Mouse (Mus musculus): ENCODE data around the gene Scamp3. TPM values are rescaled to one million over a fixed set of nuclear protein-coding genes. Genes with fewer than 3 reads are reported as not detected.

Gene Scamp3
- polyA plus RNA-seq, 2 experiments: 35.3 to 41.0 TPM

DNA sequence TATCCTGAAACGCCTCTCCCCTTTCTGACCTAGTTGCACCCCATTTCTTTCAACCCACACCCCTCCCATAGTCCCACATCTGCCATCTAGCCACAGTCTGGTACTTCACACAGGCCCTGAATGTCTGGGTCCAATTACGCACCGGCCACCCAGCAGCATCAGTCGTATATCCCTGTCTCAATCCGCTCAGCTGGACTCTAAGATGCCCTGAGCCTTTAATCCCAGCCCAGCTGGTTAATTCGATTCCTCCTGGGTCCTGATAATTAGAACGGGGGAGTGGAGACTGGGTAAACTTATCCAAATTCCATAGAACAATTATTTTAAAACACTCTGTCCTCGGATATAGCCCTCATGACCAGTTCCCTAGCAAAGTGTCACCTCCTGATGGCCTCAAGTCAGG, 31.7 kb upstream of the Scamp3 start:
- no peaks in the 10 kb centered on the region; the same call in 1 of the 2 replicates for H3K27me3 ChIP-seq (ENCODE audit: control insufficient read depth, insufficient read depth, low read length)
- H3K4me3 ChIP-seq (ENCODE audit: insufficient read depth in 1 of 2, low read depth in 2 of 2, low read length in 2 of 2): no peak overlapping the region
- TF ChIP-seq CTCF (IDR thresholded peaks at IDR 0.05; ENCODE audit: low read depth): no peak
- no peak for TF ChIP-seq EP300 (IDR thresholded peaks at IDR 0.05; ENCODE audit: low read depth)
- peaks cover 14 to 15% of the 10 kb centered on the region in 2 experiments for H3K4me1 ChIP-seq (replicated peaks; ENCODE audit: control insufficient read depth in 2 of 2, insufficient read depth in 2 of 2, low read length in 1 of 2)
- no peak overlapping the region for H3K4me2 ChIP-seq (ENCODE audit: low read depth)
- no peaks in the 10 kb centered on the region for H3K9me3 ChIP-seq (ENCODE audit: control insufficient read depth, low read length)
- no peak overlapping the region; the same call in 1 of the 2 replicates for H3K27ac ChIP-seq
- no peak for ATAC-seq (ENCODE audit: insufficient read depth)
- peaks cover 60% of the 10 kb centered on the region for H3K36me3 ChIP-seq (replicated peaks; ENCODE audit: control insufficient read depth, insufficient read depth, low read depth)
- DNase-seq (ENCODE audit: low read depth in 3 of 3, low spot score in 3 of 3): no peak
- peak overlapping the region; percentile 13; the same call in 1 of the 2 replicates for H3K9ac ChIP-seq (replicated peaks)
- 78% methylated on average over 8 of the region's 8 CpGs for WGBS (ENCODE audit: insufficient replicate concordance)

- ATAC-seq (ENCODE audit: insufficient read depth): peak; percentile 87
- Histone ChIP-seq H3K4me2 (ENCODE audit: low read depth) (peak overlapping the region; percentile 73), H3K9ac (replicated peaks) (peak overlapping the region; percentile 56), H3K27ac (peak overlapping the region; percentile 67), H3K27me3 (ENCODE audit: control insufficient read depth, insufficient read depth, low read length) (no peaks in the 10 kb centered on the region; the same call in 1 of the 2 replicates), H3K36me3 (replicated peaks; ENCODE audit: control insufficient read depth, insufficient read depth, low read depth) (peaks cover 44% of the 10 kb centered on the region), H3K9me3 (ENCODE audit: control insufficient read depth, low read length) (no peaks in the 10 kb centered on the region), H3K4me3 (ENCODE audit: insufficient read depth in 1 of 2, low read depth in 2 of 2, low read length in 2 of 2) (peak overlapping the region; percentile 4 to 30; a peak in 3 of 4 replicates), H3K4me1 (replicated peaks; ENCODE audit: control insufficient read depth in 2 of 2, insufficient read depth in 2 of 2, low read length in 1 of 2) (peaks cover 19 to 22% of the 10 kb centered on the region in 2 experiments)
- TF ChIP-seq CTCF (IDR thresholded peaks at IDR 0.05; ENCODE audit: low read depth): peak; percentile 48
- no peak for TF ChIP-seq EP300 (IDR thresholded peaks at IDR 0.05; ENCODE audit: low read depth)
- peak in 2 of 3 experiments; percentile 62 to 73 for DNase-seq (ENCODE audit: low read depth in 3 of 3, low spot score in 3 of 3)
- WGBS (ENCODE audit: insufficient replicate concordance): 14% methylated on average over 26 of the region's 26 CpGs
Observed at GRCm38 (mm10) chr3:89147101-89147978, 29.9 kb upstream of the Scamp3 start.

DNA sequence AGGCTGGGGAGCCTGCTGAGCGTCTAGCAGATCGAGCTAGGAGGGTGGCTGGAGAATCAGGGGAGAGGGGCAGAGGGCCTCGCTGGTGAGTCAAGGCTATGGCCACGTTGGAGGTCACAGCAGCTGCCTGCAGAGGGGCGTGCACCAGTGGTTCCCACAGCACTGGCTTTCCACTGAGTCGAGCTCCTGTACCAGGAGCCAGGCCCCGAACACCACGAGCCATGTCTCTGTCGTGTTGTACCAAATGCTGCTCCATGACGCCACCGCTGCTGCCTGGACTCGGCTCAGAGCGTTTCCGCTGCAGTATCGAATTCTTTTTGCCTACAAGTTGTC, 29.3 kb upstream of the Scamp3 start:
- Histone ChIP-seq H3K27me3 (ENCODE audit: control insufficient read depth, insufficient read depth, low read length) (no peaks in the 10 kb centered on the region; the same call in 1 of the 2 replicates), H3K4me1 (replicated peaks; ENCODE audit: control insufficient read depth in 2 of 2, insufficient read depth in 2 of 2, low read length in 1 of 2) (peaks cover 21 to 25% of the 10 kb centered on the region in 2 experiments), H3K4me3 (ENCODE audit: insufficient read depth in 1 of 2, low read depth in 2 of 2, low read length in 2 of 2) (peak overlapping the region; percentile 4 to 30; a peak in 3 of 4 replicates), H3K27ac (peak overlapping the region; percentile 50), H3K9me3 (ENCODE audit: control insufficient read depth, low read length) (no peaks in the 10 kb centered on the region), H3K4me2 (ENCODE audit: low read depth) (peak overlapping the region; percentile 73), H3K36me3 (replicated peaks; ENCODE audit: control insufficient read depth, insufficient read depth, low read depth) (peaks cover 38% of the 10 kb centered on the region), H3K9ac (replicated peaks) (peak overlapping the region; percentile 56)
- TF ChIP-seq CTCF (IDR thresholded peaks at IDR 0.05; ENCODE audit: low read depth): no peak
- TF ChIP-seq EP300 (IDR thresholded peaks at IDR 0.05; ENCODE audit: low read depth): no peak
- DNase-seq (ENCODE audit: low read depth in 3 of 3, low spot score in 3 of 3) (no peak), ATAC-seq (ENCODE audit: insufficient read depth) (peak; percentile 62; the same call in 1 of the 2 replicates)
- WGBS (ENCODE audit: insufficient replicate concordance): 14% methylated on average over 15 of the region's 15 CpGs

DNA sequence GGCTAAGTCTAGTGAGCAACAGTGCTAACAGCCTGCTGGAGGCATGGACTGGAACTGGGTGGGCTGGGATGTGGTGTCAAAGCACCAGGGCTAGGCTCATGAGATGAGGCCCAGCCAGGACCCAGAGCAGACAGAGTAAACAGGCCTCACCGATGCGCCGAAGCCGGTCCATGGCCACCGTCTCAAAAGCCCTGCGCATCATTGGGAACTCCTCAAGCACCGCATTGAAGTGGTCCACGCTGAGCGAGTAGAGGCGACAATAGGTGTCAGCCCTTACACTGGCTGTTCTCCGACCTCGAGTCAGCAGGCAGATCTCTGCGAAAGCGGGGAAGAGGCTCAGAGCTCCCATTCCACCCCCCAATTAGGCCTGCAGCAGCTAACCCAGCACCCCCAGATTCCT, 28.7 kb upstream of the Scamp3 start:
- H3K36me3 ChIP-seq (replicated peaks; ENCODE audit: control insufficient read depth, insufficient read depth, low read depth): peaks cover 32% of the 10 kb centered on the region
- peaks cover 21 to 25% of the 10 kb centered on the region in 2 experiments for H3K4me1 ChIP-seq (replicated peaks; ENCODE audit: control insufficient read depth in 2 of 2, insufficient read depth in 2 of 2, low read length in 1 of 2)
- no peak overlapping the region for H3K9ac ChIP-seq (replicated peaks)
- H3K4me2 ChIP-seq (ENCODE audit: low read depth): peak overlapping the region; percentile 73; the same call in 1 of the 2 replicates
- 70% methylated on average over 14 of the region's 14 CpGs for WGBS (ENCODE audit: insufficient replicate concordance)
- H3K27me3 ChIP-seq (ENCODE audit: control insufficient read depth, insufficient read depth, low read length): no peaks in the 10 kb centered on the region; the same call in 1 of the 2 replicates
- no peak for ATAC-seq (ENCODE audit: insufficient read depth)
- no peaks in the 10 kb centered on the region for H3K9me3 ChIP-seq (ENCODE audit: control insufficient read depth, low read length)
- H3K27ac ChIP-seq: no peak overlapping the region
- no peak overlapping the region for H3K4me3 ChIP-seq (ENCODE audit: insufficient read depth in 1 of 2, low read depth in 2 of 2, low read length in 2 of 2)
- TF ChIP-seq CTCF (IDR thresholded peaks at IDR 0.05; ENCODE audit: low read depth) (no peak), EP300 (IDR thresholded peaks at IDR 0.05; ENCODE audit: low read depth) (no peak)
- no peak for DNase-seq (ENCODE audit: low read depth in 3 of 3, low spot score in 3 of 3)

Measured in liver, embryonic 14.5 days (tissue).